Mouse (Mus musculus): ENCODE data around the gene Tas2r126. TPM values are rescaled to one million over a fixed set of nuclear protein-coding genes. Genes with fewer than 3 reads are reported as not detected.

The Tas2r126 gene
- polyA plus RNA-seq (2012; rRNA removed) (not detected in 2 replicates), polyA plus RNA-seq (2014; fragmentation: Nextera tagmentation; extraction: Ambion mirVana) (not detected in 2 replicates)

GRCm38 (mm10) chr6:42434446-42434845, at the start of gene Tas2r126:
TSS of gene Tas2r126 (plus strand) at chr6:42434535.
- Histone ChIP-seq H3K27ac (replicated peaks; ENCODE audit: low read depth, low read length) (no peak within 1 kb of the TSS), H3K27me3 (ENCODE audit: control insufficient read depth, insufficient read depth, low read length) (no peaks in the 10 kb centered on the region), H3K4me3 (replicated peaks; ENCODE audit: low read length) (no peak within 1 kb of the TSS), H3K9me3 (ENCODE audit: control insufficient read depth, low read length) (no peaks in the 10 kb centered on the region), H3K36me3 (ENCODE audit: control insufficient read depth, insufficient read depth, low read length) (no peaks in the 10 kb centered on the region), H3K4me2 (replicated peaks; ENCODE audit: low read depth, low read length, severe bottlenecking) (no peak within 1 kb of the TSS), H3K4me1 (ENCODE audit: control insufficient read depth, insufficient read depth, low read length) (no peaks in the 10 kb centered on the region), H3K9ac (ENCODE audit: low read depth, low read length, severe bottlenecking) (no peak within 1 kb of the TSS)
- DNase-seq (ENCODE audit: low spot score) = no peak
- TF ChIP-seq POLR2A (IDR thresholded peaks at IDR 0.05; ENCODE audit: borderline replicate concordance, extremely low read depth, insufficient read depth, insufficient read length) = no peak
- ATAC-seq (ENCODE audit: low FRiP score, low read depth) = no peak
- WGBS = 88% methylated on average over 6 of the region's 6 CpGs

DNA sequence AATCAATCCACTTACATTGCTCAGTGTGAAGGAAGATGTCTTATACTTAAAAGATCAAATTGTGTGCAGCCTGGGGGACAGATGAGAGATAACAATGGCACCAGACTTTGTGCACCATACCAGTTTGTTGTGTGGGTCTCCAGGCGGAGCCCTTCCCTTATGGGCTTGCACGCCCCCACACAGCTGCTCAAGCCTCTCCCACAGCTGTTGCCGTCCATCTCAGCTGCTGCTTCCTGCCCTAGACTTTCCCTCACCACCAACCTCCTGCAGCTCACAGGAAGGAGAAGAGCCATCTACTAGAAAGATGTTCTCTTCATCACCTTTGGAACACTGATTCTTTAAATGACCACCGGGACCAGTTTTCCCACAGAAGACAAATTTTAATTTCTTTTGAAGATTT, 48.7 kb upstream of the Tas2r126 start:
- DNase-seq (ENCODE audit: low spot score) (peak; percentile 52), ATAC-seq (ENCODE audit: low FRiP score, low read depth) (peak; percentile 85)
- Histone ChIP-seq H3K27ac (replicated peaks; ENCODE audit: low read depth, low read length) (no peak overlapping the region), H3K9me3 (ENCODE audit: control insufficient read depth, low read length) (no peaks in the 10 kb centered on the region), H3K4me2 (replicated peaks; ENCODE audit: low read depth, low read length, severe bottlenecking) (no peak overlapping the region), H3K4me1 (ENCODE audit: control insufficient read depth, insufficient read depth, low read length) (peaks cover 12% of the 10 kb centered on the region; the same call in 1 of the 2 replicates), H3K27me3 (ENCODE audit: control insufficient read depth, insufficient read depth, low read length) (no peaks in the 10 kb centered on the region), H3K4me3 (replicated peaks; ENCODE audit: low read length) (no peak overlapping the region), H3K9ac (ENCODE audit: low read depth, low read length, severe bottlenecking) (no peak overlapping the region), H3K36me3 (ENCODE audit: control insufficient read depth, insufficient read depth, low read length) (no peaks in the 10 kb centered on the region)
- TF ChIP-seq POLR2A (IDR thresholded peaks at IDR 0.05; ENCODE audit: borderline replicate concordance, extremely low read depth, insufficient read depth, insufficient read length) = no peak
- WGBS = 77% methylated on average over 4 of the region's 4 CpGs

GRCm38 (mm10) chr6:42391796-42392330, 42.5 kb upstream of the Tas2r126 start:
- Histone ChIP-seq H3K4me1 (ENCODE audit: control insufficient read depth, insufficient read depth, low read length) (no peaks in the 10 kb centered on the region), H3K4me3 (replicated peaks; ENCODE audit: low read length) (no peak overlapping the region), H3K27me3 (ENCODE audit: control insufficient read depth, insufficient read depth, low read length) (no peaks in the 10 kb centered on the region), H3K4me2 (replicated peaks; ENCODE audit: low read depth, low read length, severe bottlenecking) (no peak overlapping the region), H3K9ac (ENCODE audit: low read depth, low read length, severe bottlenecking) (no peak overlapping the region), H3K27ac (replicated peaks; ENCODE audit: low read depth, low read length) (no peak overlapping the region), H3K9me3 (ENCODE audit: control insufficient read depth, low read length) (no peaks in the 10 kb centered on the region), H3K36me3 (ENCODE audit: control insufficient read depth, insufficient read depth, low read length) (no peaks in the 10 kb centered on the region)
- no peak for DNase-seq (ENCODE audit: low spot score)
- WGBS = 17% methylated on average over 2 of the region's 2 CpGs
- ATAC-seq (ENCODE audit: low FRiP score, low read depth) = no peak
- no peak for TF ChIP-seq POLR2A (IDR thresholded peaks at IDR 0.05; ENCODE audit: borderline replicate concordance, extremely low read depth, insufficient read depth, insufficient read length)

- DNase-seq (ENCODE audit: low spot score) = peak; percentile 69
- Histone ChIP-seq H3K4me2 (replicated peaks; ENCODE audit: low read depth, low read length, severe bottlenecking) (no peak overlapping the region), H3K36me3 (ENCODE audit: control insufficient read depth, insufficient read depth, low read length) (no peaks in the 10 kb centered on the region), H3K27ac (replicated peaks; ENCODE audit: low read depth, low read length) (no peak overlapping the region), H3K9ac (ENCODE audit: low read depth, low read length, severe bottlenecking) (no peak overlapping the region), H3K4me3 (replicated peaks; ENCODE audit: low read length) (no peak overlapping the region), H3K27me3 (ENCODE audit: control insufficient read depth, insufficient read depth, low read length) (no peaks in the 10 kb centered on the region), H3K9me3 (ENCODE audit: control insufficient read depth, low read length) (no peaks in the 10 kb centered on the region), H3K4me1 (ENCODE audit: control insufficient read depth, insufficient read depth, low read length) (no peaks in the 10 kb centered on the region)
- peak; percentile 47; the same call in 1 of the 2 replicates for ATAC-seq (ENCODE audit: low FRiP score, low read depth)
- WGBS = 66% methylated on average over 9 of the region's 9 CpGs
- TF ChIP-seq POLR2A (IDR thresholded peaks at IDR 0.05; ENCODE audit: borderline replicate concordance, extremely low read depth, insufficient read depth, insufficient read length) = no peak
These were observed 38.1 kb upstream of the Tas2r126 start for GRCm38 (mm10) chr6:42395960-42396809.

- Histone ChIP-seq H3K27ac (replicated peaks; ENCODE audit: low read depth, low read length) (no peak overlapping the region), H3K9me3 (ENCODE audit: control insufficient read depth, low read length) (no peaks in the 10 kb centered on the region), H3K9ac (ENCODE audit: low read depth, low read length, severe bottlenecking) (no peak overlapping the region), H3K36me3 (ENCODE audit: control insufficient read depth, insufficient read depth, low read length) (no peaks in the 10 kb centered on the region), H3K27me3 (ENCODE audit: control insufficient read depth, insufficient read depth, low read length) (no peaks in the 10 kb centered on the region), H3K4me1 (ENCODE audit: control insufficient read depth, insufficient read depth, low read length) (no peaks in the 10 kb centered on the region), H3K4me3 (replicated peaks; ENCODE audit: low read length) (no peak overlapping the region), H3K4me2 (replicated peaks; ENCODE audit: low read depth, low read length, severe bottlenecking) (no peak overlapping the region)
- DNase-seq (ENCODE audit: low spot score) (no peak), ATAC-seq (ENCODE audit: low FRiP score, low read depth) (no peak)
- 71% methylated on average over 3 of the region's 3 CpGs for WGBS
- no peak for TF ChIP-seq POLR2A (IDR thresholded peaks at IDR 0.05; ENCODE audit: borderline replicate concordance, extremely low read depth, insufficient read depth, insufficient read length)
These were observed 37.2 kb upstream of the Tas2r126 start for GRCm38 (mm10) chr6:42397041-42397657.

Measured in limb, embryonic 14.5 days (tissue).